Mouse (Mus musculus) kidney, postnatal 25 days (tissue): Measurements from ENCODE around the gene Agtrap.
"Not testable (repeated sequence)": the region's sequence is repeated elsewhere in the genome, so short reads cannot be mapped to it uniquely, and the experiment has no call there.

Source experiments
- DNase-seq, 2 experiments: peaks; one replicate each; pipeline ENCODE4 v3.0.0; 2021; ENCODE audit warnings: mixed read lengths in 2 of 2

Agtrap gene

DNA sequence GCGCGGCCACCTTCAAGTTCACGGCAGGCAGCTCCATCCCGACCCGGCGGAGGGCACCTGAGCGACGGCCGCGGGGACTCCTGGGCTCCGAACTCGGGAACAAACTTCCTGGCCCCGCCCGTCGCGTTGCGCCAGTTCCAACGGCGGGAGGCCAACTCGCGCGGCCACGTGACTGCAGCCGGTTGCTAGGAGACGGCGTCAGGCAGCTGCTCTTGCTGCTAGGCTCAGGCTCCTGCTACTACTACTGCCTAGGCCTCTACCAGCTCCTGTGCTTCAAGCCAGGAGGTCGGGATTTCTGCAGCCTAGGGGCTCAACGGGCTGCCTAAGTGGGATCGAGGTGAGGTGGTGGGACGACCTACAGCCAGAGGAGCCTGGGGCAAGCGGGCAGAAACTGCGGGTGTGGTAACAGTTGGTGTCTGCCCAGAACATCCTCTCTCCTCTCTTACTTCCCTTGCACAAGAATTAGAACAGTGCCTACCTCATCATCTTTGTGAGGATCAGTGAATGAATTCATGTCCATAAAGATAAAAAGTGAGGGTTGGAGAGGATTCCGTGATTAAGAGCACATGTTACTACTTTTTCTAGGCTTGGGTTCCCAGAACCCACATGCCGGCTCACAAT, at the start of gene Agtrap:
Gene Agtrap (minus strand): TSS at position 125 of the 621 bp plus-strand sequence.
- DNase-seq, result peak; percentile 98

GRCm38 (mm10) chr4:148137503-148137902, 49.7 kb upstream of the Agtrap start:
- DNase-seq, result no peak

GRCm38 (mm10) chr4:148134988-148135387, 47.2 kb upstream of the Agtrap start:
- no peak for DNase-seq

- no peak for DNase-seq
These were observed 43.8 kb upstream of the Agtrap start for GRCm38 (mm10) chr4:148131497-148132081.

- DNase-seq, result peak; percentile 42 to 66
These were observed 43.0 kb upstream of the Agtrap start, which contains the start of gene Draxin for GRCm38 (mm10) chr4:148130561-148131413. Draxin (minus strand) TSS chr4:148130698.

DNA sequence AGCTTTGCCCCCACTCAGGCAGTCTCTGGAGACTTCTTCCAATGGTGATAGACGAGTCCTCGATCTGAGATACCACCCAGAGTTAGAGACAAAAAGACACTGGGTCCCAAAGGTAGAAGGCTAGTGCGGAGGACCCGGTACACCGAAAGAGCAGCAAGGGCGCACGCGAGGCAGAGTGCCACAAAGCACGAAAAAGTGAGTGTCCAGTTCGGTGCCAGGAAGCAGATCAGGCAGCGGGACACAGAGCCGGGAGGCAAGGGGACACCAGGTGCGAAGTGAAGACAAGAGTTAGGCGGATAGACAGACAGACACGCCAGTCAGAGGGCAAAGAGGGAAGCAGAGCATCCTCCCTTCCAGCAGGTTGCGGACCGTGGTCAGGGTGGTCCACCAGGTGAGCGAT, 42.3 kb upstream of the Agtrap start, which contains the start of gene Mad2l2:
Gene Mad2l2 (plus strand): TSS at position 252 of the 400 bp plus-strand sequence.
- no peak for DNase-seq

GRCm38 (mm10) chr4:148128672-148129071, 40.8 kb upstream of the Agtrap start:
- DNase-seq, result no peak

GRCm38 (mm10) chr4:148128241-148128640, 40.4 kb upstream of the Agtrap start:
- no peak for DNase-seq

DNA sequence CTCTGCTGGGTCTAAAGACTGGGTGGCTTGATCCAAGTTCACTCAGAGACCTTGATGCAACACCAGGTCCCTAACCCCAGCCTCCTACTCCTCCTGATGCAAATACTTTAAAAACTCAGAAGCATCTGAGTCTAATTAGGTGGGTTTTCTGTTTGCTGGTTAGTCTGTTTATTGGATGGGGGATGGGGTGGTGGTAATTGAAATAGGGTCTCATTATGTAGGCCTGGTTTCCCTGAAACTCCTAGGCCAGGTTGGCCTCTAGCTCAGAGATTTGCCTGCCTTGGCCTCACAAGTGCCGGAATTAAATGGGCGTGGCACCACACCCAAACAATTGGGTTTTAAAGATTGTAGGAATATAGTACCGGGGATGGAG, 34.8 kb upstream of the Agtrap start:
- no peak for DNase-seq

GRCm38 (mm10) chr4:148121982-148122693, 34.3 kb upstream of the Agtrap start:
- no peak for DNase-seq

- no peak for DNase-seq
These were observed 33.5 kb upstream of the Agtrap start for GRCm38 (mm10) chr4:148121362-148121761.

GRCm38 (mm10) chr4:148120555-148120954, 32.7 kb upstream of the Agtrap start:
- DNase-seq, result no peak

- DNase-seq, result not testable (repeated sequence)
These were observed 31.7 kb upstream of the Agtrap start for GRCm38 (mm10) chr4:148119578-148119977.

- DNase-seq, result no peak
These were observed 29.6 kb upstream of the Agtrap start for GRCm38 (mm10) chr4:148117392-148117791.

GRCm38 (mm10) chr4:148116657-148117056, 28.8 kb upstream of the Agtrap start:
- DNase-seq, result no peak

DNA sequence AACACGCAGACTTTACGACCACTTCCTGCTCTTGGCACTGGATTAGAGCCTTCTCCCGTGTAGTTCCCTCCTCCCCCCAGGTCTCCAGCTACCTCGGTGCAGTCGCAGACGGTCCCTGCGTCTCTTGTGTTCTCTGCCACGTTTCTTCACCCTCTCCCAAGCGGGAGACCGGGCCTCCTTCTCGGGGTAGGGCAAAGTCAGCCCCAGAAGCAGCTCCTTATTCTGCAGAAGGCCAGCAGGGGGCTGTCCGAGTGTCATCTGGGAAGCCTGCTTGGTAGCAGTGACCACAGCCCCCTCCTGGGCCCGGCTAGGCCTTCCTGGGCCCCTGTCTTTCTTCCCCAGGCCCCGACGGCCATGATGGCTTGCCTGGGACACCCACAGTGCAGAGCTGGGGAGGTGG, 27.6 kb upstream of the Agtrap start:
- peak; percentile 67 to 70 for DNase-seq

GRCm38 (mm10) chr4:148114758-148115391, 27.0 kb upstream of the Agtrap start:
- peak; percentile 80 to 84 for DNase-seq

DNA sequence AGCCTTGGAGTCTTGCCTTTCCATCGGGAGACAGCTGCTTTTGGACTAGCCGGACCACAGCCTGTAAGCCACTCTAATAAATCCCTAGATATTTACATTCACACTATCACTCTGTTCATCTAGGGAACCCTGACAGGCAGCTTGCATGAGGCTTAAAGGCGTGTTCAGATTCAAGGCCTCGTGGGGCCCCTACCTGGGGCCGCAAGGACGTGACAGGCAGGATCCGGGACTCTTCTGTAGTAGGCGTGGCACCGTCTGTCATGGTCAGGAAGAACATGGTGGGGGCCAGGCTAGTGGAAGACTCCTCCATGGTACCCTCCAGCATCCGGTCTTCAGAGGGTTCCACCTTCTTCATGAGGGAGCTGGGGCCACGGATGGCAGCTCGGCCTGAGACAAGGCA, 24.7 kb upstream of the Agtrap start:
- no peak for DNase-seq

GRCm38 (mm10) chr4:148109215-148109614, 21.4 kb upstream of the Agtrap start:
- DNase-seq, result no peak

- no peak for DNase-seq
These were observed 20.8 kb upstream of the Agtrap start for GRCm38 (mm10) chr4:148108565-148109100.

- DNase-seq, result peak; percentile 18 to 59
These were observed 19.9 kb upstream of the Agtrap start for GRCm38 (mm10) chr4:148107621-148108291.

DNA sequence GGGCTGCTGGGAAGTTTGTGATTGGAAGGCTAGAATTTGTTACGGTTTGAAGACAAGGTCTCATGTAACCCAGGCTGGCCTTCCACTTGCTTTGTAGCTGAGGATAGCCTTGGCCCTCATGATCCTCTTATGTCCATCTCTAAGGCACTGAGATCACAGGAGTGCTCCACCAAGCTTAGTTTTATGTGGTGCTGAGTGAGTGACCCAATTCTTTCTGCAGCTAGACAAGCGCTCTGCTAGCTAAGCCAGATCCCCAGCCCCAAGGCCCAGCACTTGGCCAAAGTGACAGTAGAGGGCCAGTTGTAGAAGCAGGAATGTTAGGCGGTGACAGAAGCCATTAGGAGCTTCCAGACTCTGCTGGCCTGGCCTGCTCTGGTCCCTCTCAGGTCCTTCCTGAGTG, 16.3 kb upstream of the Agtrap start:
- no peak for DNase-seq
